Mouse (Mus musculus) erythroid progenitor cell, adult 5-6 weeks (primary cell): Measurements from ENCODE around the gene Cpne5. TPM values are rescaled to one million over a fixed set of nuclear protein-coding genes. Genes with fewer than 3 reads are reported as not detected.
"Not testable (repeated sequence)": the region's sequence is repeated elsewhere in the genome, so short reads cannot be mapped to it uniquely, and the experiment has no call there.

ENCODE experiments used
- ATAC-seq: replicated peaks from 2 replicates; pipeline ENCODE4 v1.8.0; 2016; ENCODE audit warnings: moderate number of reproducible peaks, mild to moderate bottlenecking, moderate TSS enrichment, inconsistent platforms; ENCODE audit not compliant: poor library complexity, low FRiP score, severe bottlenecking
- total RNA-seq, 2 experiments: library from RNA; stranded (forward) in 1 of 2; stranded (reverse) in 1 of 2; fragments of 150-400 nt in 1 of 2; fragments of 186-747, 209-891 nt in 1 of 2; gene quantifications; 2 replicates each; pipeline versions ENCODE4 v1.2.3 to v1.2.4; 2015 to 2017; ENCODE audit warnings: low replicate concordance in 2 of 2

Gene Cpne5
- total RNA-seq, 2 experiments from 2014 or later: not detected

GRCm38 (mm10) chr17:29258921-29259320 lies 21.0 kb upstream of the Cpne5 start:
- no peak for ATAC-seq

GRCm38 (mm10) chr17:29258025-29258558 lies 20.1 kb upstream of the Cpne5 start:
- ATAC-seq: no peak

GRCm38 (mm10) chr17:29257001-29257511 lies 19.1 kb upstream of the Cpne5 start:
- ATAC-seq: no peak

- ATAC-seq: no peak
Observed at GRCm38 (mm10) chr17:29256507-29256906, 18.5 kb upstream of the Cpne5 start.

GRCm38 (mm10) chr17:29254784-29255183 lies 16.8 kb upstream of the Cpne5 start:
- ATAC-seq: not testable (repeated sequence)

GRCm38 (mm10) chr17:29253684-29254083 lies 15.7 kb upstream of the Cpne5 start:
- no peak for ATAC-seq

- ATAC-seq: no peak
Observed at GRCm38 (mm10) chr17:29253236-29253635, 15.3 kb upstream of the Cpne5 start.

GRCm38 (mm10) chr17:29251608-29252390 lies 13.8 kb upstream of the Cpne5 start:
- ATAC-seq: no peak

GRCm38 (mm10) chr17:29251006-29251405 lies 13.0 kb upstream of the Cpne5 start:
- not testable (repeated sequence) for ATAC-seq

GRCm38 (mm10) chr17:29249512-29249911 lies 11.5 kb upstream of the Cpne5 start:
- ATAC-seq: no peak

- ATAC-seq: no peak
Observed at GRCm38 (mm10) chr17:29247881-29248280, 9.9 kb upstream of the Cpne5 start.

GRCm38 (mm10) chr17:29246602-29247001 lies 8.6 kb upstream of the Cpne5 start:
- ATAC-seq: peak; percentile 65; the same call in 1 of the 2 replicates

GRCm38 (mm10) chr17:29245725-29246124 lies 7.8 kb upstream of the Cpne5 start:
- ATAC-seq: no peak

GRCm38 (mm10) chr17:29244912-29245311 lies 6.9 kb upstream of the Cpne5 start:
- no peak for ATAC-seq

GRCm38 (mm10) chr17:29238421-29238945 lies 516 bp upstream of the Cpne5 start:
- ATAC-seq: no peak

- no peak for ATAC-seq
Observed at GRCm38 (mm10) chr17:29237267-29237771, 648 bp downstream of the Cpne5 start.

GRCm38 (mm10) chr17:29236111-29236510 lies 1.9 kb downstream of the Cpne5 start:
- no peak for ATAC-seq

GRCm38 (mm10) chr17:29231109-29231508 lies 6.9 kb downstream of the Cpne5 start:
- ATAC-seq: no peak

- ATAC-seq: no peak
Observed at GRCm38 (mm10) chr17:29220631-29221030, 17.3 kb downstream of the Cpne5 start.

GRCm38 (mm10) chr17:29218017-29218416 lies 19.9 kb downstream of the Cpne5 start:
- ATAC-seq: no peak

GRCm38 (mm10) chr17:29216078-29216477 lies 21.9 kb downstream of the Cpne5 start:
- ATAC-seq: no peak
